Mouse (Mus musculus): ENCODE results near the gene Knl1. TPM values are rescaled to one million over a fixed set of nuclear protein-coding genes. Genes with fewer than 3 reads are reported as not detected.

The Knl1 gene
- polyA plus RNA-seq, 1 experiment from 2014 or later = 38.3 TPM

GRCm38 (mm10) chr2:119147775-119148174 lies 100.9 kb downstream of the Knl1 start:
- no peak overlapping the region for H3K4me2 ChIP-seq (replicated peaks; ENCODE audit: low read depth, low read length)
- H3K4me3 ChIP-seq (ENCODE audit: low read length) = no peak overlapping the region
- no peak overlapping the region for H3K9ac ChIP-seq (replicated peaks; ENCODE audit: low read length)
- no peaks in the 10 kb centered on the region; the same call in 1 of the 2 replicates for H3K4me1 ChIP-seq (ENCODE audit: insufficient read depth, low read length)
- WGBS = 77% methylated on average over 8 of the region's 8 CpGs
- ATAC-seq (ENCODE audit: low FRiP score, low TSS enrichment) = no peak
- H3K36me3 ChIP-seq (ENCODE audit: insufficient read depth, low read length) = peaks cover 63% of the 10 kb centered on the region
- no peak overlapping the region; the same call in 1 of the 2 replicates for H3K27ac ChIP-seq (ENCODE audit: low read length)
- no peaks in the 10 kb centered on the region for H3K27me3 ChIP-seq (ENCODE audit: insufficient read depth, low read length)
- peaks cover 5% of the 10 kb centered on the region; the same call in 1 of the 2 replicates for H3K9me3 ChIP-seq (ENCODE audit: low read length)

GRCm38 (mm10) chr2:119152255-119152654 lies 105.3 kb downstream of the Knl1 start:
- WGBS = 87% methylated on average over 6 of the region's 6 CpGs
- H3K4me2 ChIP-seq (replicated peaks; ENCODE audit: low read depth, low read length) = no peak overlapping the region
- ATAC-seq (ENCODE audit: low FRiP score, low TSS enrichment) = no peak
- peaks cover 12% of the 10 kb centered on the region for H3K4me1 ChIP-seq (ENCODE audit: insufficient read depth, low read length)
- no peaks in the 10 kb centered on the region for H3K27me3 ChIP-seq (ENCODE audit: insufficient read depth, low read length)
- no peaks in the 10 kb centered on the region for H3K9me3 ChIP-seq (ENCODE audit: low read length)
- H3K9ac ChIP-seq (replicated peaks; ENCODE audit: low read length) = no peak overlapping the region
- H3K27ac ChIP-seq (ENCODE audit: low read length) = no peak overlapping the region
- H3K36me3 ChIP-seq (ENCODE audit: insufficient read depth, low read length) = peaks cover 39% of the 10 kb centered on the region
- H3K4me3 ChIP-seq (ENCODE audit: low read length) = no peak overlapping the region

DNA sequence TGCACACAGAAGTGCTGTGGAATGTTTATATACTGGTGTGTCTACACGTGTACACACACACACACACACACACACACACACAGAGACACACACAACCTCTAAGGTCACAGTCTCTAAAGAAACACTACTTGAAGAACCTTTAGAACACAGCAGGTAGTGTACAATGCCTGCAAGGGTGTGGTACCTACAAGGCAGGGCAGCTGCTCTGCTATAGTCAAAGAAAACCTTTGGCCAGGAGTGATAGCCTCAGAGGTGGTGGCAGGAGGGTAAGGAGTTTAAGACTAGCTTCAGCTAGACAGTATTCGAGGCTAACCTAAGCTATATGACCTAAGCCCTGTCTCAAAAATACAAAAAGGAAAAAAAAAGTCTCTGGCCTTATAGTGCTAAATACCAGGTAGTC lies 107.8 kb downstream of the Knl1 start:
- peaks cover 29% of the 10 kb centered on the region for H3K36me3 ChIP-seq (ENCODE audit: insufficient read depth, low read length)
- no peak overlapping the region for H3K9ac ChIP-seq (replicated peaks; ENCODE audit: low read length)
- peaks cover 14% of the 10 kb centered on the region for H3K4me1 ChIP-seq (ENCODE audit: insufficient read depth, low read length)
- no peak overlapping the region for H3K27ac ChIP-seq (ENCODE audit: low read length)
- H3K4me2 ChIP-seq (replicated peaks; ENCODE audit: low read depth, low read length) = no peak overlapping the region
- no peak for ATAC-seq (ENCODE audit: low FRiP score, low TSS enrichment)
- no peak overlapping the region for H3K4me3 ChIP-seq (ENCODE audit: low read length)
- H3K27me3 ChIP-seq (ENCODE audit: insufficient read depth, low read length) = no peaks in the 10 kb centered on the region
- H3K9me3 ChIP-seq (ENCODE audit: low read length) = no peaks in the 10 kb centered on the region
- 80% methylated on average over 2 of the region's 2 CpGs for WGBS

Other genes starting within 250 kb of the Knl1 start
- 113 and 119 TPM in 2 replicates for gene Knstrn, start 233.1 kb upstream of the Knl1 start, polyA plus RNA-seq (2015; fragmentation: Nextera tagmentation; extraction: Ambion mirVana)
- gene Ivd, start 185.2 kb upstream of the Knl1 start, polyA plus RNA-seq (2015; fragmentation: Nextera tagmentation; extraction: Ambion mirVana) = 91.0 and 91.1 TPM in 2 replicates
- 3.1 and 3.5 TPM in 2 replicates for gene Bahd1, start 146.7 kb upstream of the Knl1 start, polyA plus RNA-seq (2015; fragmentation: Nextera tagmentation; extraction: Ambion mirVana)
- 26.8 and 28.6 TPM in 2 replicates for gene Chst14, start 120.6 kb upstream of the Knl1 start, polyA plus RNA-seq (2015; fragmentation: Nextera tagmentation; extraction: Ambion mirVana)
- gene Ccdc32, start 17.7 kb upstream of the Knl1 start, polyA plus RNA-seq (2015; fragmentation: Nextera tagmentation; extraction: Ambion mirVana) = 23.3 and 26.9 TPM in 2 replicates
- 4.5 and 5.3 TPM in 2 replicates for gene Rpusd2, start 12.3 kb upstream of the Knl1 start, polyA plus RNA-seq (2015; fragmentation: Nextera tagmentation; extraction: Ambion mirVana)
- 50.7 and 51.8 TPM in 2 replicates for gene Rad51, start 65.7 kb downstream of the Knl1 start, polyA plus RNA-seq (2015; fragmentation: Nextera tagmentation; extraction: Ambion mirVana)
- 46.4 and 47.0 TPM in 2 replicates for gene Rmdn3, start 109.9 kb downstream of the Knl1 start, polyA plus RNA-seq (2015; fragmentation: Nextera tagmentation; extraction: Ambion mirVana)
- gene Gchfr, start 120.7 kb downstream of the Knl1 start, polyA plus RNA-seq (2015; fragmentation: Nextera tagmentation; extraction: Ambion mirVana) = 34.5 and 38.8 TPM in 2 replicates
- gene Gm14137, start 127.4 kb downstream of the Knl1 start, polyA plus RNA-seq (2015; fragmentation: Nextera tagmentation; extraction: Ambion mirVana) = 0.56 and 0.85 TPM in 2 replicates
- gene Zfyve19, start 161.5 kb downstream of the Knl1 start, polyA plus RNA-seq (2015; fragmentation: Nextera tagmentation; extraction: Ambion mirVana) = 64.1 and 67.2 TPM in 2 replicates
- 21.0 and 21.6 TPM in 2 replicates for gene Dnajc17, start 161.7 kb downstream of the Knl1 start, polyA plus RNA-seq (2015; fragmentation: Nextera tagmentation; extraction: Ambion mirVana)
- gene Ppp1r14d, start 182.8 kb downstream of the Knl1 start, polyA plus RNA-seq (2015; fragmentation: Nextera tagmentation; extraction: Ambion mirVana) = 1.0 and 1.2 TPM in 2 replicates
- 48.9 and 49.4 TPM in 2 replicates for gene Spint1, start 190.2 kb downstream of the Knl1 start, polyA plus RNA-seq (2015; fragmentation: Nextera tagmentation; extraction: Ambion mirVana)
- 1.8 and 2.3 TPM in 2 replicates for gene Rhov, start 224.2 kb downstream of the Knl1 start, polyA plus RNA-seq (2015; fragmentation: Nextera tagmentation; extraction: Ambion mirVana)
- 23.0 and 23.1 TPM in 2 replicates for gene Vps18, start 241.6 kb downstream of the Knl1 start, polyA plus RNA-seq (2015; fragmentation: Nextera tagmentation; extraction: Ambion mirVana)